Mouse (Mus musculus) limb, embryonic 12.5 days (tissue): Measurements from ENCODE around the gene Ly86. TPM values are rescaled to one million over a fixed set of nuclear protein-coding genes. Genes with fewer than 3 reads are reported as not detected.

Experiments
- ATAC-seq: fragments of 200-750 bp; cut with Nextera tagmentation; 2 replicates; pipeline ENCODE4 v1.8.0; 2017; ENCODE audit warnings: low read depth, moderate TSS enrichment; ENCODE audit not compliant: insufficient number of reproducible peaks, insufficient read depth, low FRiP score, low TSS enrichment
- H3K27ac ChIP-seq: fragments of 300-500 bp; sonication (generic); 2 replicates; pipeline ENCODE4 v1.5.1; 2016; ENCODE audit warnings: mild to moderate bottlenecking, moderate library complexity
- H3K27me3 ChIP-seq: fragments of 300-500 bp; sonication (generic); 2 replicates; pipeline ENCODE4 v1.6.1; 2016; ENCODE audit warnings: mild to moderate bottlenecking, moderate library complexity
- H3K36me3 ChIP-seq: fragments of 300-500 bp; sonication (generic); 2 replicates; pipeline ENCODE4 v1.6.1; 2016; ENCODE audit warnings: mild to moderate bottlenecking, moderate library complexity
- H3K4me1 ChIP-seq: fragments of 300-500 bp; sonication (generic); replicated peaks from 2 replicates; pipeline ENCODE4 v1.6.1; 2016
- H3K4me2 ChIP-seq: fragments of 300-500 bp; sonication (generic); 2 replicates; pipeline ENCODE4 v1.6.1; 2016; ENCODE audit warnings: mild to moderate bottlenecking, moderate library complexity
- H3K4me3 ChIP-seq: fragments of 300-500 bp; sonication (generic); replicated peaks from 2 replicates; pipeline ENCODE4 v1.5.1; 2016; ENCODE audit warnings: mild to moderate bottlenecking
- H3K9ac ChIP-seq: fragments of 300-500 bp; sonication (generic); replicated peaks from 2 replicates; pipeline ENCODE4 v1.6.1; 2016; ENCODE audit warnings: mild to moderate bottlenecking, moderate library complexity
- H3K9me3 ChIP-seq: fragments of 300-500 bp; sonication (generic); 2 replicates; pipeline ENCODE4 v1.6.1; 2016; ENCODE audit warnings: mild to moderate bottlenecking, moderate library complexity
- WGBS: fragments of 180-500 bp; shearing (Covaris S2); methylation state at CpG from one replicate; pipeline ENCODE4 v1.1.7; 2016; 5-methylcytosine and 5-hydroxymethylcytosine counted together
- polyA plus RNA-seq: library from polyadenylated mRNA; unstranded; fragments of >200 nt; fragmentation: Nextera tagmentation; extraction: Ambion mirVana; gene quantifications from 2 replicates; pipeline ENCODE4 v1.2.1, GENCODE M21; 2016

Gene Ly86
- polyA plus RNA-seq, 1 experiment from 2014 or later = 4.2 TPM

- Histone ChIP-seq H3K4me1 (no peaks in the 10 kb centered on the region), H3K27me3 (no peaks in the 10 kb centered on the region), H3K27ac (no peak overlapping the region), H3K36me3 (no peaks in the 10 kb centered on the region), H3K4me3 (no peak overlapping the region), H3K9me3 (no peaks in the 10 kb centered on the region), H3K9ac (no peak overlapping the region), H3K4me2 (no peak overlapping the region)
- ATAC-seq = no peak
- 60% methylated on average over 4 of the region's 4 CpGs for WGBS
These were observed 8.9 kb downstream of the Ly86 start for GRCm38 (mm10) chr13:37353868-37354267.

GRCm38 (mm10) chr13:37354432-37354831 is 9.4 kb downstream of the Ly86 start:
- H3K9ac ChIP-seq = no peak overlapping the region
- no peaks in the 10 kb centered on the region for H3K27me3 ChIP-seq
- H3K4me2 ChIP-seq = no peak overlapping the region
- WGBS = 87% methylated on average over 4 of the region's 4 CpGs
- no peak overlapping the region for H3K27ac ChIP-seq
- H3K9me3 ChIP-seq = no peaks in the 10 kb centered on the region
- H3K4me3 ChIP-seq = no peak overlapping the region
- H3K4me1 ChIP-seq = no peaks in the 10 kb centered on the region
- no peaks in the 10 kb centered on the region for H3K36me3 ChIP-seq
- ATAC-seq = no peak

- Histone ChIP-seq H3K27me3 (no peaks in the 10 kb centered on the region), H3K9ac (no peak overlapping the region), H3K27ac (no peak overlapping the region), H3K4me1 (no peaks in the 10 kb centered on the region), H3K4me2 (no peak overlapping the region), H3K9me3 (no peaks in the 10 kb centered on the region), H3K4me3 (no peak overlapping the region), H3K36me3 (no peaks in the 10 kb centered on the region)
- WGBS = 85% methylated on average over 10 of the region's 10 CpGs
- no peak for ATAC-seq
These were observed 10.8 kb downstream of the Ly86 start for GRCm38 (mm10) chr13:37355642-37356331.

- no peak overlapping the region for H3K4me2 ChIP-seq
- H3K27me3 ChIP-seq = no peaks in the 10 kb centered on the region
- no peak overlapping the region for H3K9ac ChIP-seq
- H3K36me3 ChIP-seq = no peaks in the 10 kb centered on the region
- no peak for ATAC-seq
- 87% methylated on average over 2 of the region's 2 CpGs for WGBS
- H3K4me3 ChIP-seq = no peak overlapping the region
- no peaks in the 10 kb centered on the region for H3K4me1 ChIP-seq
- H3K27ac ChIP-seq = no peak overlapping the region
- H3K9me3 ChIP-seq = no peaks in the 10 kb centered on the region
These were observed 11.5 kb downstream of the Ly86 start for GRCm38 (mm10) chr13:37356549-37356948.

GRCm38 (mm10) chr13:37358112-37358511 is 13.1 kb downstream of the Ly86 start:
- H3K27ac ChIP-seq = no peak overlapping the region
- no peaks in the 10 kb centered on the region for H3K27me3 ChIP-seq
- no peak overlapping the region for H3K4me2 ChIP-seq
- H3K9me3 ChIP-seq = no peaks in the 10 kb centered on the region
- no peak overlapping the region for H3K9ac ChIP-seq
- 84% methylated on average over 2 of the region's 2 CpGs for WGBS
- no peak overlapping the region for H3K4me3 ChIP-seq
- H3K4me1 ChIP-seq = no peaks in the 10 kb centered on the region
- no peak for ATAC-seq
- no peaks in the 10 kb centered on the region for H3K36me3 ChIP-seq

GRCm38 (mm10) chr13:37361249-37361648 is 16.2 kb downstream of the Ly86 start:
- no peak for ATAC-seq
- WGBS = 40% methylated on average over 1 of the region's 1 CpGs
- Histone ChIP-seq H3K9me3 (no peaks in the 10 kb centered on the region), H3K4me1 (no peaks in the 10 kb centered on the region), H3K27me3 (no peaks in the 10 kb centered on the region), H3K27ac (no peak overlapping the region), H3K36me3 (no peaks in the 10 kb centered on the region), H3K9ac (no peak overlapping the region), H3K4me2 (no peak overlapping the region), H3K4me3 (no peak overlapping the region)

- 78% methylated on average over 5 of the region's 5 CpGs for WGBS
- Histone ChIP-seq H3K4me3 (no peak overlapping the region), H3K27ac (no peak overlapping the region), H3K4me2 (no peak overlapping the region), H3K9me3 (no peaks in the 10 kb centered on the region), H3K9ac (no peak overlapping the region), H3K36me3 (no peaks in the 10 kb centered on the region), H3K27me3 (no peaks in the 10 kb centered on the region), H3K4me1 (no peaks in the 10 kb centered on the region)
- no peak for ATAC-seq
These were observed 19.3 kb downstream of the Ly86 start for GRCm38 (mm10) chr13:37364351-37364750.

- no peaks in the 10 kb centered on the region for H3K36me3 ChIP-seq
- H3K9me3 ChIP-seq = no peaks in the 10 kb centered on the region
- H3K4me1 ChIP-seq = no peaks in the 10 kb centered on the region
- H3K4me3 ChIP-seq = no peak overlapping the region
- WGBS = 83% methylated on average over 5 of the region's 5 CpGs
- H3K27ac ChIP-seq = no peak overlapping the region
- H3K4me2 ChIP-seq = no peak overlapping the region
- H3K9ac ChIP-seq = no peak overlapping the region
- no peak for ATAC-seq
- no peaks in the 10 kb centered on the region; the same call in 1 of the 2 replicates for H3K27me3 ChIP-seq
These were observed 31.4 kb downstream of the Ly86 start for GRCm38 (mm10) chr13:37376411-37376810.

GRCm38 (mm10) chr13:37388222-37389202 is 43.5 kb downstream of the Ly86 start:
- no peak for ATAC-seq
- Histone ChIP-seq H3K27me3 (no peaks in the 10 kb centered on the region), H3K36me3 (no peaks in the 10 kb centered on the region), H3K4me1 (no peaks in the 10 kb centered on the region), H3K4me2 (no peak overlapping the region), H3K9me3 (no peaks in the 10 kb centered on the region), H3K9ac (no peak overlapping the region), H3K4me3 (no peak overlapping the region), H3K27ac (no peak overlapping the region)
- 71% methylated on average over 9 of the region's 9 CpGs for WGBS

GRCm38 (mm10) chr13:37389296-37389695 is 44.3 kb downstream of the Ly86 start:
- Histone ChIP-seq H3K4me2 (no peak overlapping the region), H3K36me3 (no peaks in the 10 kb centered on the region), H3K9ac (no peak overlapping the region), H3K9me3 (no peaks in the 10 kb centered on the region), H3K27me3 (no peaks in the 10 kb centered on the region), H3K27ac (no peak overlapping the region), H3K4me3 (no peak overlapping the region), H3K4me1 (no peaks in the 10 kb centered on the region)
- WGBS = 76% methylated on average over 5 of the region's 5 CpGs
- no peak for ATAC-seq

- H3K9ac ChIP-seq = no peak overlapping the region
- H3K9me3 ChIP-seq = no peaks in the 10 kb centered on the region
- no peak overlapping the region for H3K4me2 ChIP-seq
- no peaks in the 10 kb centered on the region for H3K4me1 ChIP-seq
- H3K36me3 ChIP-seq = no peaks in the 10 kb centered on the region
- H3K27me3 ChIP-seq = no peaks in the 10 kb centered on the region
- no peak overlapping the region for H3K4me3 ChIP-seq
- no peak for ATAC-seq
- 83% methylated on average over 4 of the region's 4 CpGs for WGBS
- H3K27ac ChIP-seq = no peak overlapping the region
These were observed 53.8 kb downstream of the Ly86 start for GRCm38 (mm10) chr13:37398791-37399190.
